Mouse (Mus musculus): ENCODE data around the gene Rapgef4. TPM values are rescaled to one million over a fixed set of nuclear protein-coding genes. Genes with fewer than 3 reads are reported as not detected.

Rapgef4 gene
- polyA plus RNA-seq, 1 experiment, result 1.9 TPM

GRCm38 (mm10) chr2:72074999-72075561, 94.0 kb downstream of the Rapgef4 start:
- no peak for DNase-seq (ENCODE audit: low spot score)

- DNase-seq (ENCODE audit: low spot score), result no peak
Measured at GRCm38 (mm10) chr2:72077490-72078139, 96.6 kb downstream of the Rapgef4 start.

GRCm38 (mm10) chr2:72078140-72078521, 97.1 kb downstream of the Rapgef4 start:
- DNase-seq (ENCODE audit: low spot score), result no peak

- no peak for DNase-seq (ENCODE audit: low spot score)
Measured at GRCm38 (mm10) chr2:72079110-72079509, 98.1 kb downstream of the Rapgef4 start.

- DNase-seq (ENCODE audit: low spot score), result no peak
Measured at GRCm38 (mm10) chr2:72082846-72083245, 101.8 kb downstream of the Rapgef4 start.

- no peak for DNase-seq (ENCODE audit: low spot score)
Measured at GRCm38 (mm10) chr2:72088886-72089285, 107.8 kb downstream of the Rapgef4 start.

- no peak for DNase-seq (ENCODE audit: low spot score)
Measured at GRCm38 (mm10) chr2:72090061-72090460, 109.0 kb downstream of the Rapgef4 start.

GRCm38 (mm10) chr2:72092046-72092445, 111.0 kb downstream of the Rapgef4 start:
- no peak for DNase-seq (ENCODE audit: low spot score)

- DNase-seq (ENCODE audit: low spot score), result no peak
Measured at GRCm38 (mm10) chr2:72093402-72094037, 112.5 kb downstream of the Rapgef4 start.

GRCm38 (mm10) chr2:72094038-72094437, 113.0 kb downstream of the Rapgef4 start:
- no peak for DNase-seq (ENCODE audit: low spot score)

GRCm38 (mm10) chr2:72094446-72094845, 113.4 kb downstream of the Rapgef4 start:
- no peak for DNase-seq (ENCODE audit: low spot score)

- no peak for DNase-seq (ENCODE audit: low spot score)
Measured at GRCm38 (mm10) chr2:72095002-72095401, 114.0 kb downstream of the Rapgef4 start.

- no peak for DNase-seq (ENCODE audit: low spot score)
Measured at GRCm38 (mm10) chr2:72096345-72096744, 115.3 kb downstream of the Rapgef4 start.

- no peak for DNase-seq (ENCODE audit: low spot score)
Measured at GRCm38 (mm10) chr2:72098366-72098765, 117.3 kb downstream of the Rapgef4 start.

GRCm38 (mm10) chr2:72104604-72105003, 123.6 kb downstream of the Rapgef4 start:
- DNase-seq (ENCODE audit: low spot score), result no peak

- DNase-seq (ENCODE audit: low spot score), result no peak
Measured at GRCm38 (mm10) chr2:72107525-72108180, 126.6 kb downstream of the Rapgef4 start.

- DNase-seq (ENCODE audit: low spot score), result no peak
Measured at GRCm38 (mm10) chr2:72108448-72109312, 127.6 kb downstream of the Rapgef4 start.

- DNase-seq (ENCODE audit: low spot score), result no peak
Measured at GRCm38 (mm10) chr2:72110404-72110803, 129.4 kb downstream of the Rapgef4 start.

GRCm38 (mm10) chr2:72113716-72114115, 132.7 kb downstream of the Rapgef4 start:
- no peak for DNase-seq (ENCODE audit: low spot score)

- no peak for DNase-seq (ENCODE audit: low spot score)
Measured at GRCm38 (mm10) chr2:72114148-72114559, 133.1 kb downstream of the Rapgef4 start.

- no peak for DNase-seq (ENCODE audit: low spot score)
Measured at GRCm38 (mm10) chr2:72116103-72116502, 135.1 kb downstream of the Rapgef4 start.

- DNase-seq (ENCODE audit: low spot score), result no peak
Measured at GRCm38 (mm10) chr2:72116698-72117097, 135.7 kb downstream of the Rapgef4 start.

Data from urinary bladder, adult 2 months (tissue).